Mouse (Mus musculus) hindbrain, embryonic 15.5 days (tissue): ENCODE data around the gene Abcc12. TPM values are rescaled to one million over a fixed set of nuclear protein-coding genes. Genes with fewer than 3 reads are reported as not detected.

Experiments used
- ATAC-seq: fragments of 200-750 bp; cut with Nextera tagmentation; 2 replicates; pipeline ENCODE4 v1.8.0; 2017; ENCODE audit warnings: low read depth, moderate number of reproducible peaks, moderate TSS enrichment; ENCODE audit not compliant: low FRiP score
- H3K27ac ChIP-seq: fragments of 300-500 bp; sonication (generic); replicated peaks from 2 replicates; pipeline ENCODE4 v1.5.1; 2015; ENCODE audit warnings: mild to moderate bottlenecking, inconsistent platforms
- H3K27me3 ChIP-seq: fragments of 300-500 bp; sonication (generic); 2 replicates; pipeline ENCODE4 v1.6.1; 2015; ENCODE audit warnings: control low read depth, inconsistent platforms
- H3K36me3 ChIP-seq: fragments of 300-500 bp; sonication (generic); 2 replicates; pipeline ENCODE4 v1.6.1; 2015; ENCODE audit warnings: control low read depth, inconsistent platforms
- H3K4me1 ChIP-seq: fragments of 300-500 bp; sonication (generic); replicated peaks from 2 replicates; pipeline ENCODE4 v1.6.1; 2015; ENCODE audit warnings: control low read depth, inconsistent platforms
- H3K4me2 ChIP-seq: fragments of 300-500 bp; sonication (generic); 2 replicates; pipeline ENCODE4 v1.6.1; 2015; ENCODE audit warnings: moderate library complexity, mild to moderate bottlenecking, inconsistent platforms
- H3K4me3 ChIP-seq: fragments of 300-500 bp; sonication (generic); 2 replicates; pipeline ENCODE4 v1.5.1; 2015; ENCODE audit warnings: mild to moderate bottlenecking, inconsistent platforms
- H3K9ac ChIP-seq: fragments of 300-500 bp; sonication (generic); 2 replicates; pipeline ENCODE4 v1.6.1; 2015; ENCODE audit warnings: inconsistent platforms
- H3K9me3 ChIP-seq: fragments of 300-500 bp; sonication (generic); 2 replicates; pipeline ENCODE4 v1.6.1; 2016; ENCODE audit warnings: control low read depth, inconsistent platforms
- WGBS: fragments of 180-500 bp; shearing (Covaris S2); methylation state at CpG from one replicate; pipeline ENCODE4 v1.1.7; 2015; 5-methylcytosine and 5-hydroxymethylcytosine counted together
- polyA plus RNA-seq: library from polyadenylated mRNA; unstranded; fragments of >200 nt; fragmentation: Nextera tagmentation; extraction: Ambion mirVana; gene quantifications from 2 replicates; pipeline ENCODE4 v1.2.1, GENCODE M21; 2015

Abcc12 gene
- polyA plus RNA-seq, 1 experiment from 2014 or later, result 0.23 TPM

DNA sequence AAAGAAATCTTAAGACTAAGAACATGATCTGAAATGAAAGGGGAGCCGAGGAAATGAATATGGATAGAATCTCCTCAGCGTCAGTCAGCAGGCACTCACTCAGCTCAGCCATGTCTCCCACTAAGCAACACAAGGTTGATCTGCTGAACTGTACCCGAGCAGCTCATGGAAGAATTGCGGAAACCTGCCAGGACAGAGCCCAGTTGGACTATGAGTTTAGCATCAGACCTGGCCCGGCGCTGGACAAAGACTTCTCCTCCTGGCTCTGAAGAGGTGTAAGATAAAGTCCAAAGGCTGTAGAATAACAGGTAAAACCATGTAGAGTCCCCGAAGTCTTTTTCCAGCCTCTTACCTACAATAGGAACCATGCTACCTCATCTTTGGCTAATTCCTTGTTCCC lies 17.2 kb upstream of the Abcc12 start:
- ATAC-seq, result no peak
- H3K9me3 ChIP-seq, result no peaks in the 10 kb centered on the region
- no peak overlapping the region for H3K27ac ChIP-seq
- no peak overlapping the region for H3K4me3 ChIP-seq
- 87% methylated on average over 7 of the region's 7 CpGs for WGBS
- no peaks in the 10 kb centered on the region for H3K27me3 ChIP-seq
- H3K4me2 ChIP-seq, result no peak overlapping the region
- H3K4me1 ChIP-seq, result no peaks in the 10 kb centered on the region
- no peak overlapping the region for H3K9ac ChIP-seq
- H3K36me3 ChIP-seq, result no peaks in the 10 kb centered on the region

DNA sequence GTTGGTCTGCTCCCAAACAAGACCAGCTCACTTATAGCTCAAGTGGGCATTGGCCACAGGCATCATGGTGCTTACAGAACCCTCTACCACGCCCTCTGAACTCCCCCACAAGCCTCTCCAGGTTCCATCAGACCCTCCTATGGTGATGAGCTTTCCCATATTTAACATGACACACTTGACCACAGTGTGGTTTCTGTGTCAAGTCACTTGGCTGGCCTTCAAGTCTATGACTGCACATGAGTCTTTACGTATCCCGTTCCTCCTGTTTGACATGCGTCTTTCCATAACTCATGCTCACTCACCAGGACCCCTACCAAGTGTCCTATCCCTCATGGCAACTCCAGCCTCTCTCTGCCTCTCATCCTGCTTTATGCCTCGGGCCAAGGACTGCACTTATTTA lies 15.2 kb upstream of the Abcc12 start:
- 82% methylated on average over 5 of the region's 5 CpGs for WGBS
- H3K36me3 ChIP-seq, result no peaks in the 10 kb centered on the region
- no peak overlapping the region for H3K4me2 ChIP-seq
- H3K4me3 ChIP-seq, result no peak overlapping the region
- no peak overlapping the region for H3K9ac ChIP-seq
- no peaks in the 10 kb centered on the region for H3K27me3 ChIP-seq
- H3K4me1 ChIP-seq, result no peaks in the 10 kb centered on the region
- no peak for ATAC-seq
- no peaks in the 10 kb centered on the region for H3K9me3 ChIP-seq
- H3K27ac ChIP-seq, result no peak overlapping the region

DNA sequence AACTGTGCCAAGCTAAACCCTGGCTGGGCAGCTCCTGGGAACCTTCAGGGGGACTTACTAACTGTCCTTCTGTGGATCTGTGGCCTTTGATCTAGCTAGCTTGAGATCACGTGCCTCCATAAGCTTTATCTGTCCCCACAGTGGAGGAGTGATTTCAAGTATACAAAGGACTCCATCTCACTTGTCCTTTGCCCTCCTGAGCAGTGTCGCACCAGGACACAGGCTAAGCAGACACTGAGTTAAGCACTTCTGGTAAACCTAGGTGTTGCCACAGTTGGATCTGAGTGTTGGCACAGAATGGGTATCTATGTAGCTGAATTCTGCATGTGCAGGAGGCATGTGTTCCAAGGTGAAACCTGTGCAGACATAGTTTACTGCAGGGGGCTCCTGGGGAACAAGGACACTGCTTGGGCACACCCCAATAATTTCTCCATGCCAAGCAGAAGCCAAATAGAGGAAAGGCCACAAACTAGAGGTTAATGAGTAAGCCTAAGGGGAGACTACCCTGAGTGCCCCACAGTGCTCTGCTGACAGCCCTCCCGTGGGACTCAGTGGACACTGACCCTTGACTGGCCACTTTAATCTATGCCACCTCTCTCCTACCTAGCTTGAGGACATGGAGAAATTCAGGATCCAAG lies 13.8 kb upstream of the Abcc12 start:
- no peaks in the 10 kb centered on the region for H3K36me3 ChIP-seq
- no peaks in the 10 kb centered on the region for H3K9me3 ChIP-seq
- H3K9ac ChIP-seq, result no peak overlapping the region
- H3K27ac ChIP-seq, result no peak overlapping the region
- 83% methylated on average over 3 of the region's 3 CpGs for WGBS
- no peaks in the 10 kb centered on the region for H3K27me3 ChIP-seq
- no peaks in the 10 kb centered on the region for H3K4me1 ChIP-seq
- H3K4me3 ChIP-seq, result no peak overlapping the region
- ATAC-seq, result no peak
- no peak overlapping the region for H3K4me2 ChIP-seq

DNA sequence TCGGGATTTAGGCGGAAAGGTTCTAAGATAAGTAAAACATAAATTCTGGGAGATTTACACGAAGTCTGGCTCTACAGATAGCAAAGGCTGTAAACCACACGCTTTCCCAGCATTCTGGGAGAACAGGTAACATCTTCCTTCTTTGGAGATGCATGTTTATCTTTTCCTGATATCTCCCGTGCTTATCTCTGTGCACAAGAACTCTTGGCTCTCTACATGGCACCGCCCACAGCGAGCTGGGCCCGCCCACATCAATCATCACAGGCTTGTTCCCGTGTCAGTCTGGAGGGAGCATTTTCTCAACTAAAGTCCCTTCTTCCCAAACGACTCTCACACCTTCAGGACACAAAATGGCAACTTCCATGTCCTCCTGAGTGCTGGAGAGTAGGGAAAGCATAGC lies 12.6 kb upstream of the Abcc12 start:
- Histone ChIP-seq H3K4me2 (no peak overlapping the region), H3K27me3 (no peaks in the 10 kb centered on the region)

DNA sequence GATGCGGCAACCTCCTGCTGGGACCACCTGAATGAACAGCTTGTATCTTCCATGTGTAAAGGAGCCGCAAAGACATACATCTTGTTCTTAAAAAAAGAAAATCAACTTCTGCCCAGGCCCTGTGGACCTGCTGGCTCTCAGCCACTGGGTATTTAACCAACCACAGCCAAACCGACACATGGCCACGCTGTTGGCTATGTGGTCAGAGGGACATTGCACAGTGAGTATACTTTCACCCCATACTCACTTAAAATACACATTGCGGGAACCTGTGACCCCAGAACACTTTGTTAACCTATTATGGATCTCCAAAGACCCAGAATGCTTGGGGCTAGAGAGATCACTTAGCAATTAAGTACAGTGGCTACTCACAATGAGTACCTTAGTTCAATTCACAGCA lies 7.9 kb upstream of the Abcc12 start:
- H3K9me3 ChIP-seq, result no peaks in the 10 kb centered on the region
- H3K27ac ChIP-seq, result no peak overlapping the region
- no peak for ATAC-seq
- 86% methylated on average over 5 of the region's 5 CpGs for WGBS
- H3K4me2 ChIP-seq, result no peak overlapping the region
- no peak overlapping the region for H3K4me3 ChIP-seq
- H3K4me1 ChIP-seq, result no peaks in the 10 kb centered on the region
- no peaks in the 10 kb centered on the region for H3K36me3 ChIP-seq
- H3K27me3 ChIP-seq, result no peaks in the 10 kb centered on the region
- H3K9ac ChIP-seq, result no peak overlapping the region

More for the DNA sequence above, 12.6 kb upstream of the Abcc12 start:
- H3K4me3 ChIP-seq, result no peak overlapping the region
- H3K27ac ChIP-seq, result no peak overlapping the region
- H3K4me1 ChIP-seq, result no peaks in the 10 kb centered on the region
- H3K36me3 ChIP-seq, result no peaks in the 10 kb centered on the region
- 69% methylated on average over 10 of the region's 10 CpGs for WGBS
- no peaks in the 10 kb centered on the region for H3K9me3 ChIP-seq
- no peak for ATAC-seq
- no peak overlapping the region for H3K9ac ChIP-seq

DNA sequence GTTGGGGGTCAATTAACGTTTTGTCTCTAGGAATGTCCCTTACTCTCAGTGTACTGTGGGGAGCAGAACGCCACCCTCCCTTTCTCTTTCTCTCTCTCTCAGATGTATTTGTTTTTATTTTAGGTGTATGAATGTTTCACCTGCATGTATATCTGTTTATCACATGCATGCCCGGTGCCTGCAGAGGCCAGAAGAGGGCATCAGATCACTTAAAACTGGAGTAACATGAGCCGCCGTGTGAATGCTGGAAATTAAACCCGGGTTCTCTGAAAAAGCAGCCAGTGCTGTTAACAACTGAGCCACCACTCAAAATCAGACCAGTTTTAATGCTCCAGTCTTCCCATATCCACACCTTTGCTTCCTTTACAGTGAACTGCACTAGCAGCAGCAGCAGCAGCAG lies 6.2 kb upstream of the Abcc12 start:
- 52% methylated on average over 6 of the region's 6 CpGs for WGBS
- ATAC-seq, result no peak
- Histone ChIP-seq H3K9me3 (no peaks in the 10 kb centered on the region), H3K4me3 (no peak overlapping the region), H3K4me2 (no peak overlapping the region), H3K27me3 (no peaks in the 10 kb centered on the region), H3K9ac (no peak overlapping the region), H3K27ac (no peak overlapping the region), H3K36me3 (no peaks in the 10 kb centered on the region), H3K4me1 (no peaks in the 10 kb centered on the region)

DNA sequence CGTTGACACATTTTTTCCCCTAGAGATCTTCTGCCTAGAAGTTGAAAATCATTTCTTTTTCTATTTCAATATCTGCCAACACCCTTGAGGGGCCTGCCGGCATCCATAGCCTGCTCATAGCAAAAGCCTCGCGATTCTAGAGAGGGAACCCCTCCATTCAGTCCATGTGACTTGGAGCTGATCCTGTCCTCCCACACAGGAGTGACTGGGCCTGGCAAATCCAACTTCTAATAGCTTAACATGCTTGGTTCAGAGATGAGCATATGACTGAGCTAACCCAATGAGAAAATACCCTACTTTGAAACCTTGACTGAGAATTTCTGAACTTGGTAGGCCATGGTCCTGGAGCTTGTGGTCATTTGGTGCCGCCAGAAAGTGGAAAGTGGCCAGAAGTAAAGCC lies 5.6 kb upstream of the Abcc12 start:
- no peak overlapping the region for H3K27ac ChIP-seq
- H3K9ac ChIP-seq, result no peak overlapping the region
- H3K4me3 ChIP-seq, result no peak overlapping the region
- 44% methylated on average over 5 of the region's 5 CpGs for WGBS
- ATAC-seq, result 0 out of 2 replicates have a peak, but pooled peaks have one; percentile 49
- no peaks in the 10 kb centered on the region for H3K4me1 ChIP-seq
- H3K9me3 ChIP-seq, result no peaks in the 10 kb centered on the region
- H3K36me3 ChIP-seq, result no peaks in the 10 kb centered on the region
- H3K4me2 ChIP-seq, result no peak overlapping the region
- H3K27me3 ChIP-seq, result no peaks in the 10 kb centered on the region

DNA sequence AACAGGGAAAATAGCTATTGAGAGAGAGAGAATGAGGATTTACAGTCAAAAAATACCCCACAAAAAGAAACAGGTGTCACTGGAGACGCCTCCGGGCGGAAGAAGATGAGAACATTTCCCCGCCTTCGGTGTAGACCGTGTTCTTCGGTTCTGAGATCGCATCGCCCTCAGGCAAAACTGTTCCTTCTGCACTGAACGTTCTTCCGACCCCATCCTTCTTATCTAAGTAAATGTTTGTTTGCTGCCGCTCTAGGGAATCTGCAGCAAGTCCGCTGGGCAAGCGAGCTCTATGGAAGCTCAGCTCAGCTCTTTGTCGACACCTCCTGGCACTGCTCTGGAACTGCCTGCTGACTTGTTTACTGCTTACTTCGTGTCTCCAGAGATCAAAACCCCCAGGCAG lies 5.0 kb upstream of the Abcc12 start:
- 0 out of 2 replicates have a peak, but pooled peaks have one; percentile 61 for ATAC-seq
- WGBS, result 2% methylated on average over 16 of the region's 16 CpGs
- H3K9ac ChIP-seq, result peak overlapping the region; percentile 44

DNA sequence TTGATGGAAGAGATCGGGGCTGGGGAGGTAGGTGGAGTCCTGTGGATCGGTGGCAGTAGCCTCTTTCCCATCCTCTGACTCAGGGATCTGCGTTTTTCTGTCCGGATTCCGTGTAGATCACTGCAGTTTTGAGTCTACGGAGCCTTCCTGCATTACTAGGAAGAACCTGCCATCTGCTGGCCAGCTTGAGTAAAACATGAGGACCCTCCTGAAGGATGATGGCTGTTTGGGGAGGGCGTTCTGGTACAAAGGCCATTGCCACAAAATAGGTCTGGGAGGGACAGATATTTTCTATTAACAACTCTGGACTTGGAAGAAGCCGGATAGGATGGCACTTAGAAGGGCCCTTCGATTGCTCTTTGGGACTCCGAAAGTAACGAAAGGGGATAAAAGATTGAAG lies 4.6 kb upstream of the Abcc12 start:
- WGBS, result 5% methylated on average over 11 of the region's 11 CpGs
- ATAC-seq, result peak; percentile 69; the same call in 1 of the 2 replicates
- peak overlapping the region; percentile 43 for H3K4me3 ChIP-seq
- no peaks in the 10 kb centered on the region for H3K4me1 ChIP-seq
- H3K4me2 ChIP-seq, result peak overlapping the region; percentile 71
- no peaks in the 10 kb centered on the region for H3K9me3 ChIP-seq
- no peaks in the 10 kb centered on the region for H3K36me3 ChIP-seq
- peak overlapping the region; percentile 44 for H3K9ac ChIP-seq
- H3K27me3 ChIP-seq, result no peaks in the 10 kb centered on the region
- peak overlapping the region; percentile 68 for H3K27ac ChIP-seq

More for the DNA sequence above, 5.0 kb upstream of the Abcc12 start:
- H3K27ac ChIP-seq, result peak overlapping the region; percentile 68
- H3K9me3 ChIP-seq, result no peaks in the 10 kb centered on the region
- peak overlapping the region; percentile 71 for H3K4me2 ChIP-seq
- no peaks in the 10 kb centered on the region for H3K4me1 ChIP-seq
- no peaks in the 10 kb centered on the region for H3K36me3 ChIP-seq
- no peaks in the 10 kb centered on the region for H3K27me3 ChIP-seq
- peak overlapping the region; percentile 43 for H3K4me3 ChIP-seq

DNA sequence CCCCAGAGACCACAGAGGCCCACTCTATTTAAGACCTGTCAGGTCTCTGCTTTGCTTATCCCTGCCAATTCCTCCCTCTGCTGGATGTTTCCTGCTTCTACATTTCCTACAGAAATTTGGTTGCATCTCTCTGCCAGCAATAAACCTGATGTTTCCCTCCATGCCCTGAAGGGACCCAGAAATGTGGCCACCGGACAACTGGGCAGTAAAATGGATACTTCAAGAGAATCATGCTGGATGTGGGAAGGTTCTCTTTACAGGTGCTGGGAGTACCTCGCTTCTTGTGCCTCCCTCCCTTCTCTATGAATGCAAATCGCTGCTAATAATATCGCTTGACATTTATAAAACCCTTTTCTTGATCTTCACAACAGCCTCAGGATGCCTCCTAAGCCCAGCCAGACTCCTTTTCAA lies 1.4 kb upstream of the Abcc12 start:
- WGBS, result 81% methylated on average over 4 of the region's 4 CpGs
- H3K27ac ChIP-seq, result no peak overlapping the region
- no peak overlapping the region for H3K9ac ChIP-seq
- no peak overlapping the region for H3K4me2 ChIP-seq
- no peak overlapping the region for H3K4me3 ChIP-seq
- H3K4me1 ChIP-seq, result peaks cover 10% of the 10 kb centered on the region
- no peaks in the 10 kb centered on the region for H3K36me3 ChIP-seq
- H3K9me3 ChIP-seq, result no peaks in the 10 kb centered on the region
- H3K27me3 ChIP-seq, result no peaks in the 10 kb centered on the region
- no peak for ATAC-seq

DNA sequence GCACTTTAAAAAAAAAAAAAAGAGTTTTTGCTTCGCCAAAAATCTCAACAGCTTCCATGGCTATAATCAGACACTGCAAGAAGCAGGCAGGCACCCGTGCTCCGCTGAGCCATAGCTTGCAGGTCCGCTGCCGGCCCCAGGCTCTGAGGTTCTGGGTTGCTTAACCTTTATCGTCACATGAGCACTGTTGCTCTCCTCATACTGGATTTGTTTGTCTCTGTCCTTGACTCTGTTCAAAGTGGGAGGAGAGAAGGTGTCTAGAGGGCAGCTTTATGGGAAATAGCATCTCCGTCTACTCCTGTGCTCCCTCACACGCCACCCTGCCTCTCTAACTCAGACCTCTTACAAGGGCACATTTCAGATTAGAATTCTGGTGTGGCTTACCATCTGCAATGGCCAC lies 1.8 kb downstream of the Abcc12 start:
- ATAC-seq, result no peak
- peaks cover 10% of the 10 kb centered on the region for H3K4me1 ChIP-seq
- WGBS, result 79% methylated on average over 8 of the region's 8 CpGs

DNA sequence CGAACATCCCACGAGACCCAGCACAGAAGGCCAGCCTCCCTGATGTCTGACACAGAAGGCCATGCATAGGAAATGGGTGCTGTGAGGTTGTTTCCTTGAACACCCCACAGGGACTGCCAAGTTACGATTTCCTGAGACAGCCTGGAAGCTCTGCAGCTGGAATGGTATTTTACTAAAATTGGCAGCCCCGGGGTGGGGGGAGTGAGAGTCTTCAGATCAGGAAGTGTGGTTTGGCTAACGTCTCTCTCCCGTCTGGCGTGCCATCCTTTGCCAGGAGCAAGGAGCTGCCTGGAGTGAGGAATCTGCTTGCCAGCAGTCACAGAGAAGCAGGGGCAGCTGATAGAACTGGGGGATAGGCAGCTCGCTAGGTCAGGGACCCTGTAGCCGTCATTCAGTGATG lies 2.4 kb downstream of the Abcc12 start:
- ATAC-seq, result 0 out of 2 replicates have a peak, but pooled peaks have one; percentile 34

More for the DNA sequence above, 1.8 kb downstream of the Abcc12 start:
- H3K9me3 ChIP-seq, result no peaks in the 10 kb centered on the region
- no peak overlapping the region for H3K9ac ChIP-seq
- no peak overlapping the region for H3K27ac ChIP-seq
- H3K36me3 ChIP-seq, result no peaks in the 10 kb centered on the region
- H3K4me3 ChIP-seq, result no peak overlapping the region
- no peak overlapping the region for H3K4me2 ChIP-seq
- H3K27me3 ChIP-seq, result no peaks in the 10 kb centered on the region

DNA sequence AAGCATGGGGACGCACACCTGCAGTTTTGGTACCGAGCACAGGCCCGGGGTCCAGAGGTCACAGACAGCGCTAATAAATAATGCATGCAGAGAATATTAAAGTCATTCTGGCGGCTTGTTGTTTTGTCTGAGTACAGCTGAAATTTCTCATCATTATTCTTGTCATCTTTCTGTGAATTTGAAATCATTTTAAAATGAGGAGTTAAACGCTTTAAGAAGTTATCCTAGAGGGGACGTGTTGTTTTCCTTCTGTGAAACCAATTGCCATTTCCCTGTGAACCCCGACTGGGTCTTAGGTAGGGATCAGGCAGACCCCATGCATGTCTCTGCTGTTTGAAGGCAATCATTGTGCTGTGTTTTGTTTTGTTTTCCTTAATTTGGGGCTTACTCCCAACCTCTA lies 2.9 kb downstream of the Abcc12 start:
- Histone ChIP-seq H3K9ac (no peak overlapping the region), H3K27ac (no peak overlapping the region), H3K4me3 (no peak overlapping the region), H3K4me1 (peaks cover 10% of the 10 kb centered on the region), H3K4me2 (no peak overlapping the region), H3K27me3 (no peaks in the 10 kb centered on the region), H3K9me3 (no peaks in the 10 kb centered on the region), H3K36me3 (no peaks in the 10 kb centered on the region)
- no peak for ATAC-seq
- 73% methylated on average over 8 of the region's 8 CpGs for WGBS

More for the DNA sequence above, 2.4 kb downstream of the Abcc12 start:
- Histone ChIP-seq H3K9me3 (no peaks in the 10 kb centered on the region), H3K27me3 (no peaks in the 10 kb centered on the region), H3K4me2 (no peak overlapping the region), H3K36me3 (no peaks in the 10 kb centered on the region), H3K9ac (no peak overlapping the region), H3K4me1 (peaks cover 10% of the 10 kb centered on the region), H3K27ac (no peak overlapping the region), H3K4me3 (no peak overlapping the region)
- WGBS, result 54% methylated on average over 9 of the region's 9 CpGs
